Mouse (Mus musculus) gastrocnemius, postnatal 25 days (tissue): Measurements from ENCODE around the gene H2afz. TPM values are rescaled to one million over a fixed set of nuclear protein-coding genes. Genes with fewer than 3 reads are reported as not detected.
"Not testable (repeated sequence)": the region's sequence is repeated elsewhere in the genome, so short reads cannot be mapped to it uniquely, and the experiment has no call there.

Experiments used
- DNase-seq: peaks from one replicate; pipeline ENCODE4 v3.0.0; 2022
- long read RNA-seq, 2 experiments: library from polyadenylated mRNA; stranded (forward); transcript quantifications; one replicate each; pipeline ENCODE4 v2.0.0; 2021
- total RNA-seq, 2 experiments: library from RNA; stranded (reverse); gene quantifications; 1 replicate in 1 of 2; 2 replicates in 1 of 2; pipeline ENCODE4 v1.2.3; 2021

Gene H2afz
- total RNA-seq: 10 to 100 TPM; 73.1 to 80.4 TPM
- long read RNA-seq, experiment 1, transcript H2afz-201 (5 exons, 1,069 nt): major isoform, 166 of 176 reads
- long read RNA-seq, experiment 1, partial matches to known transcripts: 4 of 176 reads
- long read RNA-seq, experiment 1, other reads (novel, unspliced or antisense): 5 of 176 reads
- long read RNA-seq, experiment 2, transcript H2afz-201 (5 exons, 1,069 nt): major isoform, 122 of 129 reads
- long read RNA-seq, experiment 2, partial matches to known transcripts: 3 of 129 reads
- long read RNA-seq, experiment 2, other reads (novel, unspliced or antisense): 3 of 129 reads

GRCm38 (mm10) chr3:137864124-137864987, at the start of gene H2afz:
H2afz (plus strand) TSS chr3:137864487.
- DNase-seq: peak; percentile 98

- no peak for DNase-seq
These were observed 45.6 kb upstream of the H2afz start for GRCm38 (mm10) chr3:137818713-137819112.

GRCm38 (mm10) chr3:137820688-137821467, 43.4 kb upstream of the H2afz start:
- DNase-seq: no peak

GRCm38 (mm10) chr3:137823317-137823716, 41.0 kb upstream of the H2afz start:
- no peak for DNase-seq

- no peak for DNase-seq
These were observed 36.6 kb upstream of the H2afz start for GRCm38 (mm10) chr3:137827678-137828077.

- no peak for DNase-seq
These were observed 33.1 kb upstream of the H2afz start for GRCm38 (mm10) chr3:137831156-137831555.

- no peak for DNase-seq
These were observed 31.2 kb upstream of the H2afz start for GRCm38 (mm10) chr3:137833128-137833527.

- no peak for DNase-seq
These were observed 30.6 kb upstream of the H2afz start for GRCm38 (mm10) chr3:137833698-137834097.

- DNase-seq: no peak
These were observed 27.7 kb upstream of the H2afz start for GRCm38 (mm10) chr3:137836543-137836942.

- DNase-seq: no peak
These were observed 26.1 kb upstream of the H2afz start for GRCm38 (mm10) chr3:137838160-137838559.

- no peak for DNase-seq
These were observed 21.3 kb upstream of the H2afz start for GRCm38 (mm10) chr3:137842944-137843343.

GRCm38 (mm10) chr3:137844263-137844662, 20.0 kb upstream of the H2afz start:
- no peak for DNase-seq

- no peak for DNase-seq
These were observed 17.7 kb upstream of the H2afz start for GRCm38 (mm10) chr3:137846552-137846951.

GRCm38 (mm10) chr3:137848354-137848753, 15.9 kb upstream of the H2afz start:
- DNase-seq: no peak

GRCm38 (mm10) chr3:137849697-137850096, 14.6 kb upstream of the H2afz start:
- no peak for DNase-seq

GRCm38 (mm10) chr3:137851196-137851595, 13.1 kb upstream of the H2afz start:
- no peak for DNase-seq

- DNase-seq: not testable (repeated sequence)
These were observed 11.3 kb upstream of the H2afz start for GRCm38 (mm10) chr3:137853011-137853410.

- DNase-seq: no peak
These were observed 9.0 kb upstream of the H2afz start for GRCm38 (mm10) chr3:137855328-137855727.

- DNase-seq: no peak
These were observed 8.2 kb upstream of the H2afz start for GRCm38 (mm10) chr3:137856061-137856460.

- no peak for DNase-seq
These were observed 3.7 kb upstream of the H2afz start for GRCm38 (mm10) chr3:137860394-137861170.

GRCm38 (mm10) chr3:137861436-137861835, 2.9 kb upstream of the H2afz start:
- DNase-seq: no peak

- no peak for DNase-seq
These were observed 1.7 kb upstream of the H2afz start for GRCm38 (mm10) chr3:137862600-137862999.
